Mouse (Mus musculus): ENCODE measurements around the gene Sppl3. TPM values are rescaled to one million over a fixed set of nuclear protein-coding genes. Genes with fewer than 3 reads are reported as not detected.
"Not testable (repeated sequence)": the region's sequence is repeated elsewhere in the genome, so short reads cannot be mapped to it uniquely, and the experiment has no call there.

Sppl3 gene
- total and polyA plus RNA-seq, 2 experiments from 2014 or later, result 37.1 to 153 TPM

GRCm38 (mm10) chr5:115068671-115069421, 57.9 kb downstream of the Sppl3 start:
- 93% methylated on average over 11 of the region's 11 CpGs for WGBS
- H3K9ac ChIP-seq (replicated peaks; ENCODE audit: low read length, poor library complexity, severe bottlenecking), result no peak overlapping the region
- H3K36me3 ChIP-seq (ENCODE audit: insufficient read depth, low read length), result no peaks in the 10 kb centered on the region
- no peaks in the 10 kb centered on the region for H3K9me3 ChIP-seq (ENCODE audit: low read length)
- no peak overlapping the region for H3K4me2 ChIP-seq (ENCODE audit: low read depth, low read length, poor library complexity, severe bottlenecking)
- no peaks in the 10 kb centered on the region for H3K27me3 ChIP-seq (ENCODE audit: insufficient read depth, low read length)
- TF ChIP-seq CTCF (IDR thresholded peaks at IDR 0.05), result no peak
- H3K4me1 ChIP-seq (ENCODE audit: insufficient read depth, low read length), result no peaks in the 10 kb centered on the region
- no peak overlapping the region for H3K4me3 ChIP-seq (ENCODE audit: low read depth, low read length)
- H3K27ac ChIP-seq (ENCODE audit: low read depth, low read length), result no peak overlapping the region
- ATAC-seq (ENCODE audit: low FRiP score), result no peak
- DNase-seq (ENCODE audit: low spot score), result no peak

GRCm38 (mm10) chr5:115069611-115070010, 58.7 kb downstream of the Sppl3 start:
- Histone ChIP-seq H3K36me3 (ENCODE audit: insufficient read depth, low read length) (no peaks in the 10 kb centered on the region), H3K4me1 (ENCODE audit: insufficient read depth, low read length) (no peaks in the 10 kb centered on the region), H3K9me3 (ENCODE audit: low read length) (no peaks in the 10 kb centered on the region), H3K27ac (ENCODE audit: low read depth, low read length) (no peak overlapping the region), H3K4me2 (ENCODE audit: low read depth, low read length, poor library complexity, severe bottlenecking) (no peak overlapping the region), H3K4me3 (ENCODE audit: low read depth, low read length) (no peak overlapping the region), H3K27me3 (ENCODE audit: insufficient read depth, low read length) (no peaks in the 10 kb centered on the region), H3K9ac (replicated peaks; ENCODE audit: low read length, poor library complexity, severe bottlenecking) (no peak overlapping the region)
- TF ChIP-seq CTCF (IDR thresholded peaks at IDR 0.05), result no peak
- DNase-seq (ENCODE audit: low spot score), result no peak
- ATAC-seq (ENCODE audit: low FRiP score), result no peak
- 90% methylated on average over 3 of the region's 3 CpGs for WGBS

GRCm38 (mm10) chr5:115070457-115070856, 59.5 kb downstream of the Sppl3 start:
- Histone ChIP-seq H3K4me3 (ENCODE audit: low read depth, low read length) (no peak overlapping the region), H3K9me3 (ENCODE audit: low read length) (no peaks in the 10 kb centered on the region), H3K36me3 (ENCODE audit: insufficient read depth, low read length) (peaks cover 7% of the 10 kb centered on the region; the same call in 1 of the 2 replicates), H3K27me3 (ENCODE audit: insufficient read depth, low read length) (no peaks in the 10 kb centered on the region), H3K4me1 (ENCODE audit: insufficient read depth, low read length) (no peaks in the 10 kb centered on the region), H3K27ac (ENCODE audit: low read depth, low read length) (no peak overlapping the region), H3K4me2 (ENCODE audit: low read depth, low read length, poor library complexity, severe bottlenecking) (no peak overlapping the region), H3K9ac (replicated peaks; ENCODE audit: low read length, poor library complexity, severe bottlenecking) (no peak overlapping the region)
- TF ChIP-seq CTCF (IDR thresholded peaks at IDR 0.05), result no peak
- DNase-seq (ENCODE audit: low spot score) (no peak), ATAC-seq (ENCODE audit: low FRiP score) (no peak)
- WGBS, result 96% methylated on average over 2 of the region's 2 CpGs

DNA sequence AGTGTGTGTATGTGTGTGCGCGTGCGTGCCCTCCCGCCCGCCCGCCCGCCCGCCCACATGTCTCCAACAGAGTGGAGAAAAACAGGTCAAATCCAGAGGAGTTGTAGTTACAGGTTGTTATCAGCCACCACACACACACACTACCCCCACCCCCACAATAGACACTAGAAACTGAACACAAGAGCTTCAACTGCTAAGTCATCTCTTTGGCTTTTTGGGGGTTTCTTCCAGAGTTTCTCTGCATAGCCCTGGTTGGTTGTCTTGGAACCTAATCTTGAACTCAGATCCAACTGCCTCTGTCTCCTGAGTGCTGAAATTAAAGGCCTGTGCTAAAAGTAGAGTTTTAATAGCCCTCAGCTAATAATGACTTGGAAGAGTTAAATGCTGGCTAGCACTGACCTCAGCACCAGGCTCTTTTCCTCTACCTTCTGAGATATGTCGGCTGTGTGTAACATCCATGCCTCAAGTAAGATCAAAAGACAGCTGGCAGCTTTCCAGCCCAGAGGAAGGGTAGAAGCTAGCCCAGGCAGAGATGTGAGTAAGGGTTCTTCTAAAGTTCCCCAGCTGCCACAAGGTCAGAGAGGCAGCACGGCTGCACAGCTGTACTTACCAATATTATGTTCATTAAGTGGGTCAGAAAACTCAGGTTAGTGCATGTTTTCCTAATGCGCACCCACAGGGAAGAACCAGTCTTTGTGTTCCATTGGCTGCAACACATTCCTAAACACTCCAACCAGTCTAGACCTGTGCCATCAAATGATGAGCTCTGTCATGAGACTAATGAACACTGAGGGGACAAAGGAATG, 60.4 kb downstream of the Sppl3 start:
- WGBS, result 91% methylated on average over 11 of the region's 11 CpGs
- peaks cover 7% of the 10 kb centered on the region; the same call in 1 of the 2 replicates for H3K36me3 ChIP-seq (ENCODE audit: insufficient read depth, low read length)
- H3K27me3 ChIP-seq (ENCODE audit: insufficient read depth, low read length), result no peaks in the 10 kb centered on the region
- ATAC-seq (ENCODE audit: low FRiP score) (no peak), DNase-seq (ENCODE audit: low spot score) (no peak)
- TF ChIP-seq CTCF (IDR thresholded peaks at IDR 0.05), result no peak
- H3K4me2 ChIP-seq (ENCODE audit: low read depth, low read length, poor library complexity, severe bottlenecking), result no peak overlapping the region
- no peak overlapping the region for H3K4me3 ChIP-seq (ENCODE audit: low read depth, low read length)
- no peak overlapping the region for H3K27ac ChIP-seq (ENCODE audit: low read depth, low read length)
- no peaks in the 10 kb centered on the region for H3K4me1 ChIP-seq (ENCODE audit: insufficient read depth, low read length)
- H3K9ac ChIP-seq (replicated peaks; ENCODE audit: low read length, poor library complexity, severe bottlenecking), result no peak overlapping the region
- H3K9me3 ChIP-seq (ENCODE audit: low read length), result no peaks in the 10 kb centered on the region

DNA sequence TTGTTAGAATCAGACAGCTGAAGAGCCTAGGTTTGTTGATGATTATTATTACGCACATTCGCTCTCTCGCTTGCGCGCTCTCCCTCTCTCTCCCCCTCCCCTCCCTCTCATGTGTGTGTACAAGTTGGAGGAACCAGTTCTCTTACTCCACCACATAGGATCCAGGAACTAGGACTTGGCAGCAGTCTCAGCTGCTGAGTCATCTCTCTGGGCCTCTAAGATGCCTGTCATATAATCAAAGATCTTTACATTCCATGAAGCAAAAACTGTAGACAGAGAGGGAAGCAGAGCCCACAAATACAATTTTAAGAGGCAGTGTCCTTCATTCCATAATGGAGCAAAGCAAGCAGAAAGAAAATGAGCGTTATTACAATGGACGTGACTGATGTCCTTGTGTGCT, 61.2 kb downstream of the Sppl3 start:
- WGBS, result 87% methylated on average over 7 of the region's 7 CpGs
- no peak for TF ChIP-seq CTCF (IDR thresholded peaks at IDR 0.05)
- H3K4me3 ChIP-seq (ENCODE audit: low read depth, low read length), result no peak overlapping the region
- no peak overlapping the region for H3K4me2 ChIP-seq (ENCODE audit: low read depth, low read length, poor library complexity, severe bottlenecking)
- peaks cover 7% of the 10 kb centered on the region; the same call in 1 of the 2 replicates for H3K36me3 ChIP-seq (ENCODE audit: insufficient read depth, low read length)
- no peak for DNase-seq (ENCODE audit: low spot score)
- no peaks in the 10 kb centered on the region for H3K4me1 ChIP-seq (ENCODE audit: insufficient read depth, low read length)
- no peaks in the 10 kb centered on the region for H3K9me3 ChIP-seq (ENCODE audit: low read length)
- ATAC-seq (ENCODE audit: low FRiP score), result no peak
- no peak overlapping the region for H3K27ac ChIP-seq (ENCODE audit: low read depth, low read length)
- H3K27me3 ChIP-seq (ENCODE audit: insufficient read depth, low read length), result no peaks in the 10 kb centered on the region
- no peak overlapping the region for H3K9ac ChIP-seq (replicated peaks; ENCODE audit: low read length, poor library complexity, severe bottlenecking)

DNA sequence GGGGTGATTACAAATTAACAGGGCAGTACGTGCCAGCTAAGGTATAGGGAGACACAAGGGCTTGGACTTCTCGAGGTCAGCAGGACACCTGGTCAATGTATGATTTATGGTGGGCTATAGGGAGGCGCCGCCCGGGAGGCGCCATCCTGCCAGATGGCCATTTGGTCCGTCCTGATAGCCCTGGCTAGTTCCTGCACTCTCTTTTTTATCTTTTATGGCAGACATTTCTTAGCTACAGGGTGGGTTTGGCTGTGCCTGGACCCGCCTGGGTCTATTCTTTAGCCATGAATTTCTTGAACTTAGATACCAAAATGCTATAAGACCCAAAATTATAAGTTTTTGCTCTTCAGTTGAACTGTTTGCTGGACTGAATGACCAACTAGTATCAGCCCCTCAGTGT, 62.4 kb downstream of the Sppl3 start:
- WGBS, result 87% methylated on average over 8 of the region's 8 CpGs

More for the DNA sequence above, 62.4 kb downstream of the Sppl3 start:
- H3K9ac ChIP-seq (replicated peaks; ENCODE audit: low read length, poor library complexity, severe bottlenecking); H3K27me3 ChIP-seq (ENCODE audit: insufficient read depth, low read length); H3K4me3 ChIP-seq (ENCODE audit: low read depth, low read length); H3K4me2 ChIP-seq (ENCODE audit: low read depth, low read length, poor library complexity, severe bottlenecking); H3K4me1 ChIP-seq (ENCODE audit: insufficient read depth, low read length); DNase-seq (ENCODE audit: low spot score); ATAC-seq (ENCODE audit: low FRiP score); H3K36me3 ChIP-seq (ENCODE audit: insufficient read depth, low read length); H3K27ac ChIP-seq (ENCODE audit: low read depth, low read length); H3K9me3 ChIP-seq (ENCODE audit: low read length): not testable (repeated sequence)
